Comparison of ENCODE assay signal across 11 mouse cellular contexts in genomic region chr6:118626246-118626645, GRCm38 (mm10).
A peak's percentile ranks its signal among the peaks of the same experiment; 100 is the strongest.
DNase-seq lines count a peak whose midpoint lies in the region; ATAC-seq and TF ChIP-seq lines count a peak whose summit lies in the region.
"Had no signal": no experiment of that assay in that cellular context is flagged by ENCODE, and none has a peak within 500 bp of the region (broad histone marks: within the 10 kb centered on the region; RNA-seq: fewer than 3 reads in every experiment).

No protein-coding gene starts in this region.

- H3K27ac ChIP-seq in kidney, postnatal 0 days: no peak overlapping the region
- no peak overlapping the region for H3K27ac ChIP-seq in MEL (ENCODE audit: control insufficient read depth, low read depth, low read length)
- H3K27ac ChIP-seq in embryonic facial prominence, embryonic 14.5 days (replicated peaks; ENCODE audit: low read depth, low read length): no peak overlapping the region
- H3K27ac ChIP-seq: neural tube, embryonic 12.5 days; stomach, embryonic 15.5 days had no signal

- no peaks in the 10 kb centered on the region for H3K9me3 ChIP-seq in kidney, postnatal 0 days (replicated peaks; ENCODE audit: low read length)
- H3K9me3 ChIP-seq in MEL (replicated peaks; ENCODE audit: insufficient read depth, low read length): no peaks in the 10 kb centered on the region
- H3K9me3 ChIP-seq in embryonic facial prominence, embryonic 14.5 days (ENCODE audit: control insufficient read depth, low read length): no peaks in the 10 kb centered on the region
- H3K9me3 ChIP-seq: neural tube, embryonic 12.5 days; stomach, embryonic 15.5 days had no signal

- no peak overlapping the region for H3K9ac ChIP-seq in kidney, postnatal 0 days (ENCODE audit: low read depth, low read length)
- H3K9ac ChIP-seq in MEL (ENCODE audit: control insufficient read depth, low read depth, low read length, poor library complexity, severe bottlenecking): no peak overlapping the region
- H3K9ac ChIP-seq in embryonic facial prominence, embryonic 14.5 days (ENCODE audit: low read depth, low read length): no peak overlapping the region
- H3K9ac ChIP-seq: neural tube, embryonic 12.5 days; stomach, embryonic 15.5 days had no signal

- no peak for TF ChIP-seq EP300 in MEL (IDR thresholded peaks at IDR 0.05; ENCODE audit: low read depth in 1 of 2, low read length in 2 of 2)

- H3K36me3 ChIP-seq in kidney, postnatal 0 days (ENCODE audit: insufficient read depth, low read length): no peaks in the 10 kb centered on the region
- no peaks in the 10 kb centered on the region for H3K36me3 ChIP-seq in MEL (ENCODE audit: control insufficient read depth in 1 of 2, insufficient read depth in 2 of 2, low read length in 2 of 2)
- H3K36me3 ChIP-seq in embryonic facial prominence, embryonic 14.5 days (ENCODE audit: control insufficient read depth, insufficient read depth, low read length): no peaks in the 10 kb centered on the region
- H3K36me3 ChIP-seq: neural tube, embryonic 12.5 days; stomach, embryonic 15.5 days had no signal

- ATAC-seq in cerebellum, adult (ENCODE audit: insufficient number of reproducible peaks, low FRiP score, low TSS enrichment): no peak
- no peak for ATAC-seq in kidney, postnatal 0 days (replicated peaks; ENCODE audit: low FRiP score, low read depth)
- no peak for ATAC-seq in embryonic facial prominence, embryonic 14.5 days (ENCODE audit: low read depth)
- no peak for ATAC-seq in erythroblast, adult 5-6 weeks (replicated peaks; ENCODE audit: low FRiP score, poor library complexity, severe bottlenecking)

- TF ChIP-seq POLR2A in MEL (IDR thresholded peaks at IDR 0.05; ENCODE audit: control insufficient read depth in 1 of 2, insufficient read depth in 1 of 2, low read depth in 1 of 2, low read length in 2 of 2, poor library complexity in 1 of 2): no peak

- TF ChIP-seq RAD21 in MEL (IDR thresholded peaks at IDR 0.05; ENCODE audit: low read depth, low read length): peak; percentile 83

- no peaks in the 10 kb centered on the region for H3K4me1 ChIP-seq in kidney, postnatal 0 days (replicated peaks; ENCODE audit: insufficient read depth, low read length)
- H3K4me1 ChIP-seq in MEL (ENCODE audit: control insufficient read depth in 1 of 2, insufficient read depth in 2 of 2, low read length in 2 of 2): no peaks in the 10 kb centered on the region
- H3K4me1 ChIP-seq in embryonic facial prominence, embryonic 14.5 days (ENCODE audit: control insufficient read depth, insufficient read depth, low read length): no peaks in the 10 kb centered on the region
- H3K4me1 ChIP-seq: neural tube, embryonic 12.5 days; stomach, embryonic 15.5 days had no signal

- 58% methylated on average over 4 of the region's 4 CpGs for whole genome bisulfite sequencing in kidney, postnatal 0 days
- 56% methylated on average over 4 of the region's 4 CpGs for WGBS in embryonic facial prominence, embryonic 14.5 days

- DNase-seq in cerebellum, adult 8-10 months: peak; percentile 34
- DNase-seq in kidney, postnatal 0 days (ENCODE audit: low spot score): peak; percentile 29
- no peak for DNase-seq in kidney, postnatal 25 days
- peak; percentile 52 for DNase-seq in MEL (ENCODE audit: low read depth, low spot score)
- peak; percentile 30 for DNase-seq in embryonic facial prominence, embryonic 14.5 days (ENCODE audit: low spot score)
- no peak for DNase-seq in frontal cortex, postnatal 25 days (ENCODE audit: low spot score in 2 of 2)
- DNase-seq: layer of hippocampus, adult 9-11 months had no signal

- no peak overlapping the region for H3K4me3 ChIP-seq in kidney, postnatal 0 days (replicated peaks; ENCODE audit: low read depth, low read length)
- no peak overlapping the region for H3K4me3 ChIP-seq in MEL (ENCODE audit: control insufficient read depth in 1 of 2, insufficient read depth in 1 of 2, low read depth in 2 of 2, low read length in 2 of 2)
- no peak overlapping the region for H3K4me3 ChIP-seq in embryonic facial prominence, embryonic 14.5 days (ENCODE audit: low read depth, low read length)
- H3K4me3 ChIP-seq: neural tube, embryonic 12.5 days; stomach, embryonic 15.5 days had no signal

- no peaks in the 10 kb centered on the region for H3K79me2 ChIP-seq in MEL (ENCODE audit: control insufficient read depth, insufficient read depth, low read length, poor library complexity)

- no peaks in the 10 kb centered on the region for H3K27me3 ChIP-seq in kidney, postnatal 0 days (ENCODE audit: insufficient read depth, low read length)
- no peaks in the 10 kb centered on the region for H3K27me3 ChIP-seq in MEL (ENCODE audit: control insufficient read depth in 1 of 2, insufficient read depth in 2 of 2, low read length in 2 of 2)
- H3K27me3 ChIP-seq in embryonic facial prominence, embryonic 14.5 days (replicated peaks; ENCODE audit: control insufficient read depth, insufficient read depth, low read length): no peaks in the 10 kb centered on the region
- H3K27me3 ChIP-seq: neural tube, embryonic 12.5 days; stomach, embryonic 15.5 days had no signal

- TF ChIP-seq CTCF in kidney, postnatal 0 days (IDR thresholded peaks at IDR 0.05; ENCODE audit: low read depth): peak; percentile 65
- TF ChIP-seq CTCF in MEL (IDR thresholded peaks at IDR 0.05 in 2 of 3, conservative IDR thresholded peaks at IDR 0.05 in 1 of 3; ENCODE audit: control insufficient read depth in 1 of 3, insufficient read depth in 1 of 3, low read depth in 2 of 3, low read length in 3 of 3, poor library complexity in 1 of 3, severe bottlenecking in 1 of 3): peak; percentile 19 to 74 (median 50); a peak in 5 of 6 replicates

- H3K4me2 ChIP-seq in kidney, postnatal 0 days (ENCODE audit: low read length): no peak overlapping the region
- no peak overlapping the region for H3K4me2 ChIP-seq in embryonic facial prominence, embryonic 14.5 days (ENCODE audit: low read depth, low read length)
- H3K4me2 ChIP-seq: neural tube, embryonic 12.5 days; stomach, embryonic 15.5 days had no signal

TF ChIP-seq in MEL, 35 proteins besides CTCF, POLR2A, EP300 and RAD21:
- TF ChIP-seq TAL1 (IDR thresholded peaks at IDR 0.05; ENCODE audit: low read length) (no peak), ZC3H11A (IDR thresholded peaks at IDR 0.05; ENCODE audit: low read depth, low read length) (peak; percentile 75), SMC3 (IDR thresholded peaks at IDR 0.05; ENCODE audit: low read depth, low read length) (peak; percentile 76)

Comparison
In these comparisons a context has a peak if more than half of its experiments do, and no peak if none do; other contexts are left out.
1. DNase-seq: peak in cerebellum, adult 8-10 months (single experiment), kidney, postnatal 0 days (single experiment), MEL (single experiment) and embryonic facial prominence, embryonic 14.5 days (single experiment); none in kidney, postnatal 25 days (0 of 2) and frontal cortex, postnatal 25 days (0 of 2).